Mouse (Mus musculus) embryonic facial prominence, embryonic 14.5 days (tissue): ENCODE results near the gene Fcrlb. TPM values are rescaled to one million over a fixed set of nuclear protein-coding genes. Genes with fewer than 3 reads are reported as not detected.

ENCODE experiments used
- ATAC-seq: fragments of 200-750 bp; cut with Nextera tagmentation; 2 replicates; pipeline ENCODE4 v1.8.0; 2017; ENCODE audit warnings: low read depth, moderate number of reproducible peaks, moderate TSS enrichment
- DNase-seq: peaks from one replicate; pipeline ENCODE4 v3.0.0-alpha.2; 2015; ENCODE audit warnings: low spot score
- H3K27ac ChIP-seq: fragments of 300-500 bp; sonication (generic); replicated peaks from 2 replicates; pipeline ENCODE4 v1.5.1; 2014; ENCODE audit warnings: low read depth, mild to moderate bottlenecking, low read length, moderate library complexity
- H3K27me3 ChIP-seq: fragments of 300-500 bp; sonication (generic); replicated peaks from 2 replicates; pipeline ENCODE4 v1.6.1; 2014; ENCODE audit warnings: low read length; ENCODE audit not compliant: control insufficient read depth, insufficient read depth
- H3K36me3 ChIP-seq: fragments of 300-500 bp; sonication (generic); 2 replicates; pipeline ENCODE4 v1.6.1; 2014; ENCODE audit warnings: low read length, mixed read lengths; ENCODE audit not compliant: control insufficient read depth, insufficient read depth
- H3K4me1 ChIP-seq: fragments of 300-500 bp; sonication (generic); 2 replicates; pipeline ENCODE4 v1.6.1; 2014; ENCODE audit warnings: antibody characterized with exemption, low read length; ENCODE audit not compliant: control insufficient read depth, insufficient read depth
- H3K4me2 ChIP-seq: fragments of 300-500 bp; sonication (generic); 2 replicates; pipeline ENCODE4 v1.6.1; 2014; ENCODE audit warnings: low read depth, mild to moderate bottlenecking, low read length, moderate library complexity, mixed read lengths
- H3K4me3 ChIP-seq: fragments of 300-500 bp; sonication (generic); 2 replicates; pipeline ENCODE4 v1.5.1; 2014; ENCODE audit warnings: low read depth, mild to moderate bottlenecking, low read length
- H3K9ac ChIP-seq: fragments of 300-500 bp; sonication (generic); 2 replicates; pipeline ENCODE4 v1.6.1; 2014; ENCODE audit warnings: low read depth, mild to moderate bottlenecking, low read length, moderate library complexity, mixed read lengths
- H3K9me3 ChIP-seq: fragments of 300-500 bp; sonication (generic); 2 replicates; pipeline ENCODE4 v1.6.1; 2016; ENCODE audit warnings: low read length; ENCODE audit not compliant: control insufficient read depth
- WGBS: fragments of 180-500 bp; shearing (Covaris S2); extraction: QIAGEN DNeasy Blood & Tissue Kit; methylation state at CpG from one replicate; pipeline ENCODE4 v1.1.7; 2014; 5-methylcytosine and 5-hydroxymethylcytosine counted together
- polyA plus RNA-seq: library from polyadenylated mRNA; unstranded; fragments of >200 nt; fragmentation: Nextera tagmentation; extraction: Ambion mirVana; gene quantifications from 2 replicates; pipeline ENCODE4 v1.2.1, GENCODE M21; 2014

Gene Fcrlb
- polyA plus RNA-seq, 1 experiment from 2014 or later = not detected

- Histone ChIP-seq H3K36me3 (no peaks in the 10 kb centered on the region), H3K9ac (no peak overlapping the region), H3K4me3 (no peak overlapping the region), H3K27ac (no peak overlapping the region), H3K27me3 (no peaks in the 10 kb centered on the region), H3K4me2 (no peak overlapping the region), H3K9me3 (no peaks in the 10 kb centered on the region), H3K4me1 (peaks cover 2% of the 10 kb centered on the region; the same call in 1 of the 2 replicates)
- ATAC-seq (no peak), DNase-seq (no peak)
- WGBS = 57% methylated on average over 4 of the region's 4 CpGs
These were observed 23.4 kb downstream of the Fcrlb start for GRCm38 (mm10) chr1:170889310-170889709.

GRCm38 (mm10) chr1:170886044-170886458 lies 26.7 kb downstream of the Fcrlb start:
- ATAC-seq = no peak
- H3K4me3 ChIP-seq = no peak overlapping the region
- no peaks in the 10 kb centered on the region for H3K9me3 ChIP-seq
- H3K4me2 ChIP-seq = no peak overlapping the region
- H3K4me1 ChIP-seq = peaks cover 5% of the 10 kb centered on the region; the same call in 1 of the 2 replicates
- no peaks in the 10 kb centered on the region for H3K27me3 ChIP-seq
- H3K9ac ChIP-seq = no peak overlapping the region
- 48% methylated on average over 6 of the region's 6 CpGs for WGBS
- no peak overlapping the region for H3K27ac ChIP-seq
- DNase-seq = no peak
- H3K36me3 ChIP-seq = peaks cover 5% of the 10 kb centered on the region; the same call in 1 of the 2 replicates

GRCm38 (mm10) chr1:170884978-170885561 lies 27.7 kb downstream of the Fcrlb start, which contains the start of the genes Gm26620 and Dusp12:
Gene Gm26620 (plus strand): TSS chr1:170885065.
Gene Dusp12 (minus strand): TSS chr1:170885540.
- DNase-seq (peak; percentile 97), ATAC-seq (peak; percentile 97)
- Histone ChIP-seq H3K9ac (peak within 1 kb of the TSS; percentile 82), H3K4me2 (peak within 1 kb of the TSS; percentile 65), H3K9me3 (no peaks in the 10 kb centered on the region), H3K4me3 (peak within 1 kb of the TSS; percentile 70), H3K27me3 (no peaks in the 10 kb centered on the region), H3K36me3 (peaks cover 15% of the 10 kb centered on the region), H3K27ac (peak within 1 kb of the TSS; percentile 71), H3K4me1 (peaks cover 5% of the 10 kb centered on the region; the same call in 1 of the 2 replicates)
- 0% methylated on average over 36 of the region's 46 CpGs for WGBS

GRCm38 (mm10) chr1:170884390-170884789 lies 28.4 kb downstream of the Fcrlb start:
- 16% methylated on average over 8 of the region's 8 CpGs for WGBS
- Histone ChIP-seq H3K9ac (peak overlapping the region; percentile 82), H3K4me1 (peaks cover 5% of the 10 kb centered on the region; the same call in 1 of the 2 replicates)

GRCm38 (mm10) chr1:170882915-170883485 lies 29.7 kb downstream of the Fcrlb start:
- DNase-seq (no peak), ATAC-seq (no peak)
- Histone ChIP-seq H3K36me3 (peaks cover 32% of the 10 kb centered on the region), H3K27ac (no peak overlapping the region), H3K27me3 (no peaks in the 10 kb centered on the region), H3K9me3 (no peaks in the 10 kb centered on the region), H3K4me3 (no peak overlapping the region), H3K4me2 (no peak overlapping the region), H3K4me1 (peaks cover 5% of the 10 kb centered on the region; the same call in 1 of the 2 replicates), H3K9ac (no peak overlapping the region)
- WGBS = 83% methylated on average over 5 of the region's 5 CpGs

More at GRCm38 (mm10) chr1:170884390-170884789, 28.4 kb downstream of the Fcrlb start:
- peaks cover 22% of the 10 kb centered on the region for H3K36me3 ChIP-seq
- H3K27ac ChIP-seq = no peak overlapping the region
- H3K4me2 ChIP-seq = peak overlapping the region; percentile 65
- DNase-seq = no peak
- H3K4me3 ChIP-seq = peak overlapping the region; percentile 70
- H3K9me3 ChIP-seq = no peaks in the 10 kb centered on the region
- ATAC-seq = no peak
- H3K27me3 ChIP-seq = no peaks in the 10 kb centered on the region

- no peak for ATAC-seq
- no peak overlapping the region for H3K9ac ChIP-seq
- no peak overlapping the region for H3K27ac ChIP-seq
- H3K4me1 ChIP-seq = no peaks in the 10 kb centered on the region
- DNase-seq = no peak
- no peaks in the 10 kb centered on the region for H3K27me3 ChIP-seq
- H3K9me3 ChIP-seq = no peaks in the 10 kb centered on the region
- no peak overlapping the region for H3K4me3 ChIP-seq
- peaks cover 76% of the 10 kb centered on the region for H3K36me3 ChIP-seq
- no peak overlapping the region for H3K4me2 ChIP-seq
- WGBS = 88% methylated on average over 5 of the region's 5 CpGs
These were observed 35.8 kb downstream of the Fcrlb start for GRCm38 (mm10) chr1:170876906-170877305.

GRCm38 (mm10) chr1:170875676-170876075 lies 37.1 kb downstream of the Fcrlb start:
- Histone ChIP-seq H3K36me3 (peaks cover 74% of the 10 kb centered on the region), H3K9me3 (no peaks in the 10 kb centered on the region), H3K9ac (no peak overlapping the region), H3K27ac (no peak overlapping the region), H3K4me2 (no peak overlapping the region), H3K4me3 (no peak overlapping the region), H3K4me1 (no peaks in the 10 kb centered on the region), H3K27me3 (no peaks in the 10 kb centered on the region)
- DNase-seq (no peak), ATAC-seq (no peak)
- WGBS = 89% methylated on average over 3 of the region's 3 CpGs

- H3K9ac ChIP-seq = no peak overlapping the region
- 96% methylated on average over 2 of the region's 2 CpGs for WGBS
These were observed 40.8 kb downstream of the Fcrlb start for GRCm38 (mm10) chr1:170871961-170872360.

More at GRCm38 (mm10) chr1:170871961-170872360, 40.8 kb downstream of the Fcrlb start:
- H3K27me3 ChIP-seq = no peaks in the 10 kb centered on the region
- no peak for ATAC-seq
- H3K27ac ChIP-seq = no peak overlapping the region
- no peaks in the 10 kb centered on the region for H3K9me3 ChIP-seq
- H3K4me2 ChIP-seq = no peak overlapping the region
- H3K4me3 ChIP-seq = no peak overlapping the region
- DNase-seq = no peak
- H3K36me3 ChIP-seq = peaks cover 45% of the 10 kb centered on the region
- H3K4me1 ChIP-seq = 0 out of 2 replicates have a peak, but pooled peaks cover under 1% of the 10 kb centered on the region
